Mouse (Mus musculus): ENCODE data around the gene Lrp6. TPM values are rescaled to one million over a fixed set of nuclear protein-coding genes. Genes with fewer than 3 reads are reported as not detected.

Lrp6 gene
- polyA plus RNA-seq, 1 experiment: 38.3 TPM

DNA sequence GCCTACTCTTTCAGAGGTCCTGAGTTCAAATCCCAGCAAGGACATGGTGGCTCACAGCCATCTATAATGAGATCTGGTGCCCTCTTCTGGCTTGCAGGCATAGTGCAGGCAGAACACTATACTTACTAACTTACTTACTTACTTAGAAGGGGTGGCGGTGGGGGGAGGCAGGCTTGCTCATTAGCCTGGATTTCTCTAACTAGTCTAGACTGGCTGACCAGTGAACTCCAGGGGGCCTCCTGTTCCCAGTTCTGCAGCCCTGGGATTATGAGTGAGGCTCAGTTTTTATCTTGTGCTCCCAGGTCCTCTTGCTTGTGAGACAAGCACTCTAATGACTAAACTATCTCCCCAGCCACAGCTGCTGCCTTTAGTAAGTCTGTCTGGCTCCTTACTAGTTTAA is 112.7 kb downstream of the Lrp6 start:
- 95% methylated on average over 1 of the region's 1 CpGs for WGBS
- Histone ChIP-seq H3K4me1 (ENCODE audit: control insufficient read depth, insufficient read depth, low read length) (no peaks in the 10 kb centered on the region; the same call in 1 of the 2 replicates), H3K4me3 (replicated peaks; ENCODE audit: extremely low read depth, low read depth, low read length) (no peak overlapping the region)
- no peak for TF ChIP-seq POLR2A (IDR thresholded peaks at IDR 0.05; ENCODE audit: borderline replicate concordance, extremely low read depth, low read depth, low read length)
- TF ChIP-seq CTCF (IDR thresholded peaks at IDR 0.05; ENCODE audit: insufficient read depth, low read length): 0 out of 2 replicates have a peak, but pooled peaks have one; percentile 25
- DNase-seq: no peak

- Histone ChIP-seq H3K4me1 (ENCODE audit: control insufficient read depth, insufficient read depth, low read length) (no peaks in the 10 kb centered on the region), H3K4me3 (replicated peaks; ENCODE audit: extremely low read depth, low read depth, low read length) (no peak overlapping the region)
- DNase-seq: no peak
- TF ChIP-seq POLR2A (IDR thresholded peaks at IDR 0.05; ENCODE audit: borderline replicate concordance, extremely low read depth, low read depth, low read length): no peak
- no peak for TF ChIP-seq CTCF (IDR thresholded peaks at IDR 0.05; ENCODE audit: insufficient read depth, low read length)
- WGBS: 55% methylated on average over 14 of the region's 14 CpGs
Measured at GRCm38 (mm10) chr6:134450661-134451119, 116.1 kb downstream of the Lrp6 start.

GRCm38 (mm10) chr6:134449958-134450357 is 116.8 kb downstream of the Lrp6 start:
- DNase-seq: no peak
- no peak for TF ChIP-seq CTCF (IDR thresholded peaks at IDR 0.05; ENCODE audit: insufficient read depth, low read length)
- TF ChIP-seq POLR2A (IDR thresholded peaks at IDR 0.05; ENCODE audit: borderline replicate concordance, extremely low read depth, low read depth, low read length): no peak
- Histone ChIP-seq H3K4me1 (ENCODE audit: control insufficient read depth, insufficient read depth, low read length) (no peaks in the 10 kb centered on the region), H3K4me3 (replicated peaks; ENCODE audit: extremely low read depth, low read depth, low read length) (no peak overlapping the region)
- 70% methylated on average over 11 of the region's 11 CpGs for WGBS

- no peak overlapping the region for H3K4me3 ChIP-seq (replicated peaks; ENCODE audit: extremely low read depth, low read depth, low read length)
- TF ChIP-seq POLR2A (IDR thresholded peaks at IDR 0.05; ENCODE audit: borderline replicate concordance, extremely low read depth, low read depth, low read length) (no peak), CTCF (IDR thresholded peaks at IDR 0.05; ENCODE audit: insufficient read depth, low read length) (no peak)
- WGBS: 75% methylated on average over 12 of the region's 12 CpGs
- no peak for DNase-seq
- peaks cover 5% of the 10 kb centered on the region for H3K4me1 ChIP-seq (ENCODE audit: control insufficient read depth, insufficient read depth, low read length)
Measured at GRCm38 (mm10) chr6:134448451-134448850, 118.3 kb downstream of the Lrp6 start.

- 20% methylated on average over 5 of the region's 5 CpGs for WGBS
- DNase-seq: no peak
- Histone ChIP-seq H3K4me1 (ENCODE audit: control insufficient read depth, insufficient read depth, low read length) (peaks cover 11% of the 10 kb centered on the region), H3K4me3 (replicated peaks; ENCODE audit: extremely low read depth, low read depth, low read length) (no peak overlapping the region)
- TF ChIP-seq CTCF (IDR thresholded peaks at IDR 0.05; ENCODE audit: insufficient read depth, low read length) (no peak), POLR2A (IDR thresholded peaks at IDR 0.05; ENCODE audit: borderline replicate concordance, extremely low read depth, low read depth, low read length) (no peak)
Measured at GRCm38 (mm10) chr6:134443925-134444324, 122.8 kb downstream of the Lrp6 start.

- WGBS: 48% methylated on average over 9 of the region's 9 CpGs
- TF ChIP-seq POLR2A (IDR thresholded peaks at IDR 0.05; ENCODE audit: borderline replicate concordance, extremely low read depth, low read depth, low read length): no peak
- no peak for TF ChIP-seq CTCF (IDR thresholded peaks at IDR 0.05; ENCODE audit: insufficient read depth, low read length)
- peaks cover 11% of the 10 kb centered on the region for H3K4me1 ChIP-seq (ENCODE audit: control insufficient read depth, insufficient read depth, low read length)
- H3K4me3 ChIP-seq (replicated peaks; ENCODE audit: extremely low read depth, low read depth, low read length): no peak overlapping the region
- no peak for DNase-seq
Measured at GRCm38 (mm10) chr6:134443198-134443904, 123.4 kb downstream of the Lrp6 start.

- no peak overlapping the region for H3K4me3 ChIP-seq (replicated peaks; ENCODE audit: extremely low read depth, low read depth, low read length)
- peaks cover 11% of the 10 kb centered on the region for H3K4me1 ChIP-seq (ENCODE audit: control insufficient read depth, insufficient read depth, low read length)
- WGBS: 60% methylated on average over 5 of the region's 5 CpGs
- no peak for TF ChIP-seq CTCF (IDR thresholded peaks at IDR 0.05; ENCODE audit: insufficient read depth, low read length)
- TF ChIP-seq POLR2A (IDR thresholded peaks at IDR 0.05; ENCODE audit: borderline replicate concordance, extremely low read depth, low read depth, low read length): no peak
- no peak for DNase-seq
Measured at GRCm38 (mm10) chr6:134442219-134442618, 124.5 kb downstream of the Lrp6 start.

GRCm38 (mm10) chr6:134441716-134442115 is 125.0 kb downstream of the Lrp6 start:
- no peak for TF ChIP-seq CTCF (IDR thresholded peaks at IDR 0.05; ENCODE audit: insufficient read depth, low read length)
- TF ChIP-seq POLR2A (IDR thresholded peaks at IDR 0.05; ENCODE audit: borderline replicate concordance, extremely low read depth, low read depth, low read length): no peak
- Histone ChIP-seq H3K4me1 (ENCODE audit: control insufficient read depth, insufficient read depth, low read length) (peaks cover 11% of the 10 kb centered on the region), H3K4me3 (replicated peaks; ENCODE audit: extremely low read depth, low read depth, low read length) (no peak overlapping the region)
- WGBS: 84% methylated on average over 3 of the region's 3 CpGs
- DNase-seq: no peak

DNA sequence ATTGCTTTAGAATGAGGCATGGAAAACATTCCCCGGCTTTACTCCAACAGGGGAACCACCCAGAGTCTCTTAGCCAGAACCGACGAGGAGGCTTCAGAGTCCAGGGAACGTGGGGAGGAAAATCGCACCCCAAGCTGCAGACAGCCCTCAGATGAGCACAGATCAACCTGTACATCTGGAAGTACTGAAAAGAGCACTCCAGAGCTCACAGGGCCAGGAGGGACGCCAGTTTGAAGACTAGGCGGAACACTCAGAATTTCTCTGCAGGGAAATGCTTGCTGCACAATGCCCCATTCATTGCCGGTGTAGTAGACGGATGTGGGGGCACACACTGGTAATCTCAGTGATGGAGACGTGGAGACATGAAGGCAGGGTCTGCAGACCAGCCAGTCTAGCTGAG is 126.7 kb downstream of the Lrp6 start:
- H3K4me3 ChIP-seq (replicated peaks; ENCODE audit: extremely low read depth, low read depth, low read length): no peak overlapping the region
- DNase-seq: no peak

GRCm38 (mm10) chr6:134439401-134440021 is 127.3 kb downstream of the Lrp6 start:
- DNase-seq: no peak
- 38% methylated on average over 23 of the region's 23 CpGs for WGBS
- Histone ChIP-seq H3K4me3 (replicated peaks; ENCODE audit: extremely low read depth, low read depth, low read length) (no peak overlapping the region), H3K4me1 (ENCODE audit: control insufficient read depth, insufficient read depth, low read length) (peaks cover 11% of the 10 kb centered on the region)
- no peak for TF ChIP-seq CTCF (IDR thresholded peaks at IDR 0.05; ENCODE audit: insufficient read depth, low read length)
- TF ChIP-seq POLR2A (IDR thresholded peaks at IDR 0.05; ENCODE audit: borderline replicate concordance, extremely low read depth, low read depth, low read length): no peak

More for the DNA sequence above, 126.7 kb downstream of the Lrp6 start:
- H3K4me1 ChIP-seq (ENCODE audit: control insufficient read depth, insufficient read depth, low read length): peaks cover 11% of the 10 kb centered on the region
- WGBS: 37% methylated on average over 10 of the region's 10 CpGs
- TF ChIP-seq CTCF (IDR thresholded peaks at IDR 0.05; ENCODE audit: insufficient read depth, low read length) (no peak), POLR2A (IDR thresholded peaks at IDR 0.05; ENCODE audit: borderline replicate concordance, extremely low read depth, low read depth, low read length) (no peak)

All from lung, adult 2 months (tissue).